Mouse (Mus musculus) T-cell, adult 66 days (primary cell): ENCODE data around the gene Timm17b. TPM values are rescaled to one million over a fixed set of nuclear protein-coding genes. Genes with fewer than 3 reads are reported as not detected.

Experiments used
- total RNA-seq, 2 experiments: library from RNA; stranded (reverse); gene quantifications; 3 replicates in 1 of 2; 4 replicates in 1 of 2; pipeline ENCODE4 v1.2.4; 2023

The Timm17b gene
- 10 to 100 TPM; 38.6 to 42.4 TPM for total RNA-seq

DNA sequence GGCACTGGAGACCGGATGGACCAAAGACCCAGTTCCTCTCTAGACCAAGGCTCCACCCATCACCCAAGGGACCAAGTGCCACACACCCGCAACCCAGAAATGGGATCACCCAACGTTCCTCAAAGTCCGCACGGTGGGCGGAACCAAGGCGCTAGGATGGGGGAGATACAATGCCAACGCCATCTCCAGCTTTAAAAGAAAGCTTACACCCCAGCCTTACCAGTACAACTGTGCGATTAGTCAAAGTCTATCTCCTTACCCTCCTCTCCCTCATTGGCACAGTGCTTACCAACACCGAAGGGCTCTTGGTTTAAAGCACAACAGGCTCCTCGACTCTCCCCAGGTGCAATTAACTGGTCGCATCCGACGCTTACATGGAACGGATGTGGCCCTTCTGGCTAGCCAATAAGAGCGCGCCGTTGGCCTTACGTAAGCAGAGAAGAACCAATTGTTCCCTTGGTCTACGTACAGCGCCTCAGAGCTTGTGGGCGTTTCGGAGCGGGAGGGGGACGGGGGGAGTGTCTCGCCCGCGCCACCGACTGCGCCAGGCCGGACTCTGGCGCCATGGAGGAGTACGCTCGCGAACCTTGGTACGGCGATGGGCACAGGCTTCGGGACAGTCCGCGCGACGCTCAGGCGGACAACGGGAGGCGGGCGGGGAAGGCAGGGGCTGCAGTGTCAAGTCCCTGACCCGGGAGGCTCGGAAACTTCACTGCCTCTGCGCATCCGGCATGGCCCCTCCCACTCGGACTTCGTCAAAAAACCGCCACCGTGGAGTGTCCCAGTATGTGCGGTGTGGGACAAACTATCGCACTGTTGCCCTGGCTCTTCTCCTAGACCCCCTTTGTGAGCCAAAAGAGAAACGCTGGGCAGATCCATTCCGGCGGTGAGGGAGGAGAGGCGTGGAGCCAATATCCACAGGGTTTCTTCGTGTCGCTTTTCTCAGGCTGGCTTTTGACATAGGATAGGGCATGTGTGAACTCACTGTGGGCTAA is at the start of gene Timm17b, which contains the start of gene Pqbp1:
Gene Timm17b, plus strand, starts transcription at position 478 of the 995 bp plus-strand sequence.
Gene Pqbp1, minus strand, starts transcription at position 390 of the 995 bp plus-strand sequence.

GRCm38 (mm10) chrX:7878007-7878419 is 21.1 kb upstream of the Timm17b start, which contains the start of gene Pim2:
Gene Pim2 (plus strand): TSS chrX:7878262.

GRCm38 (mm10) chrX:7883841-7884567 is 15.2 kb upstream of the Timm17b start, which contains the start of gene Slc35a2:
Gene Slc35a2 (plus strand): TSS chrX:7884028.

DNA sequence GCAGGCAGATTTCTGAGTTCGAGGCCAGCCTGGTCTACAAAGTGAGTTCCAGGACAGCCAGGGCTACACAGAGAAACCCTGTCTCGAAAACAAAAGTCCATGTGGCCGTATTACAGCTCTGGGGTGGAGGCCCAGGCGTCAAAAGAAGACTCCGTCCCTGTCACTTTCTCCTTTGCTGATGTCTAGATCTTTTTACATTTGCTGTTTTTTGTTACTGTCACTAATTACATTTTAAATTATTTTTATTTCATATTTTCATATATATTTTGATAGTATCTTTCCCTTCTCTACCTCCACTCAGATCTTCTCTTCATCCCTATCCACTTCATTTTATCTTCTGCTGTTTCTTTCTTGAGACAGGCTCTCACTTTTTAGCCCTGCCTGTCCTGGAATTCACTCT is 8.6 kb downstream of the Timm17b start, which contains the start of gene Gm10491:
Gene Gm10491, minus strand, starts transcription at position 101 of the 400 bp plus-strand sequence.

GRCm38 (mm10) chrX:7909242-7909641 is 10.1 kb downstream of the Timm17b start, which contains the start of gene Gm10490:
Gene Gm10490 (plus strand): TSS chrX:7909542.

DNA sequence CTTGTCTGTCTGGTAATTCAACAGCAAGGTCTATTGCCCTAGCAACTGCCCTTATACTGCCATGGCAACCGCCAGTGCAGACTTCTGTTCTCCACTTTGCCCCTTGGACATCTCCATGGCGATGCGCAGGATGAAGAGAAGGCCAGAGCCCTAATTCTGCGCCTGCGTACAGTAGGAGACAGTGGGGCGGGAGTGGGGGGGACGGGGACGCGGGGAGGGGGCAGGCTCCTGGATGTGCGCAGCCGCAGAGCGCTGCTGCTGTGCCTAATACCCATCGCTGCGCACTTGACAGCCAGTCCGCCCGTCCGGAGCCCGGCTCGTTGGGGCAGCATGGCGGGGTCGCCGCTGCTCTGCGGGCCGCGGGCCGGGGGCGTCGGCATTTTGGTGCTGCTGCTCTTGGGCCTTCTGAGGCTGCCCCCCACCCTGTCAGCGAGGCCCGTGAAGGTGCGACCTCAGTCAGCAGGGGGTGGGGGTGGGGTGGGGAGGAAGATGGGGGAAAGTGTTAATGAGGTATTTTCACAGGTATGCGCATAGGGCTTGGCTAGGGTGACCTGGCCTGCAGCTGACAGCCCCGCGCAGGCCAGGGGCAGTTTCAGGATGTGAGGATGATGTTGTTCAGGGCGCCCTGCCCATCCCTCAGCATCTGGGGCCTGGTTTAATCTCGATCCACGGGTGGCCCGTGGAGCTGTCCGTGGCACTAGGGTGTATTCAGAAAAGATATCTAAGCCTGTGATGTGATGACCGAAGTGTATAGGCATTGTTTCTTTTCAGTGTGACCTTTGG is 20.6 kb downstream of the Timm17b start, which contains the start of gene Pcsk1n:
Gene Pcsk1n, plus strand, starts transcription at position 222 of the 783 bp plus-strand sequence.

DNA sequence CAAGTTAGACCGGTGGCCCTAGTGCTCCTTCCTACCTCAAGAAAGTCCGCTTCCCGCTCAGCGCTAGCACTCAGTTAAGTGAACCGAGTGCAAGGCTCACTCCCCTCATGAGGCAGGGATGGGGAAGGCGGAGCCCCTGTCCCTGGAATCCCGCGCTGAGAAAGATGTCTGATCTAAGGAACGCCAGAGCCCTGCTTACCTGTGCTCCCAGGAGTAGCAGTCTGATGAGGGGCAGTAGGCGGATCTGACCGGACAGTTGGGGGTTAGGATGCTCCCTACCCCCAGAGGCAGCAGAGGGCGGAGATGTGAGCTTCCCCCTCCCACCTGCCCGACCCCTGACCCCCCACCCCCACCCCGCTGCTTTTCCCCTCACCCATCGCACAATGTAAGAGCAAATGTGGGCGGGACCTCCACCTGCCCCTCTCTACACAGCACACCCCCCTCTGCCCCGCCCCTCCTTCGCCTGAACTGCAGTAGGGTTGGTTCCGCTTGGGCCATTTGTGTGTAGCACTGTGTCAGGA is 29.2 kb downstream of the Timm17b start, which contains the start of gene Eras:
Gene Eras, minus strand, starts transcription at position 338 of the 521 bp plus-strand sequence.

DNA sequence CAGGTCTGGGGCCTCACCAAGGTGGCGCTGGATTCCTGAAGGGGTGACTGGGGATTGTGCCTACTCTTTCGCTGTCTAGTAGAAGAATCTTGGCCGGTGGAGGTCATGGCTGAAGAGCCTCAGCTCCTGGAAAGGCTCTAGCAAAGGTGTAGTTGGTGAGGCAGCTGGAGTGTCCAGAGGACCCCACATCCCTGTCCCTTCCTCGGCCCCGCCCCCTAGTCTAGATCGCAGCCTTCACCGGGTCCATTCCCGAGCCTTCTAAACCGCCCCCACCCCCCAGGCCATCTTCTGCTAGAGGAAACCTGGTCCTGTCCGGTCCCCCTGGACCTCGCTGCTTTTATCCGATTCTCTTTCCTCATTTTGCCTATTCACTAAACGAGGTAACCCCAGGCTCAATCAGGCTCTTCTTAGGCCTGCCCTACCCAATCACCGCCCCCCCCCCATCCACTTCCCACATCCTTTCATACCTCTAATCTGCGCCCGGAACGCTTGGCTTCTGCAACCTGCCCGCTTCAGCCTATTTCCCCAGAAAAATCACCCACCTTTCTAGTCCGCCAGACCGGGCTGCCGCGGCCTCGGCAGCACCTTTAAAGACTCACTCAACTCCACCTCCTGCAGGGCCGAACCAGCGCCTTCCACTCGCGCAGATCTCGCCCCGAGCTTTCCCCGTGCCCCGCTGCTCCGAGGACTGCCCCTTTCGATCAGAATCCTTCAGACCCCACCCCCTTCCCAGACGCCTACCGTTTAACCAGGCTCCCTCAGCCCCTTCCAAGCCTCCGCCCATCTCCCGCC is 48.1 kb downstream of the Timm17b start, which contains the start of gene Hdac6:
Gene Hdac6, minus strand, starts transcription at position 782 of the 792 bp plus-strand sequence.

Other genes starting within 250 kb of the Timm17b start
- 10 to 100 TPM; 29.7 to 31.5 TPM for gene Prickle3, start 242.1 kb upstream of the Timm17b start, total RNA-seq
- gene Plp2, start 228.0 kb upstream of the Timm17b start, total RNA-seq = 10 to 100 TPM; 40.6 to 42.5 TPM
- gene Magix, start 218.1 kb upstream of the Timm17b start, total RNA-seq = not detected
- 10 to 100 TPM; 46.6 to 47.9 TPM for gene Gpkow, start 202.2 kb upstream of the Timm17b start, total RNA-seq
- 100 to 1,000 TPM in 1 of 2 experiments, 10 to 100 TPM in 1; 96.7 to 116 TPM for gene Wdr45, start 185.0 kb upstream of the Timm17b start, total RNA-seq
- gene Gm45208, start 177.1 kb upstream of the Timm17b start, total RNA-seq = not detected
- gene Praf2, start 170.9 kb upstream of the Timm17b start, total RNA-seq = 10 to 100 TPM; 18.8 to 20.1 TPM
- not detected for gene Ccdc120, start 148.5 kb upstream of the Timm17b start, total RNA-seq
- gene Tfe3, start 136.8 kb upstream of the Timm17b start, total RNA-seq = 10 to 100 TPM; 20.3 to 30.5 TPM
- 100 to 1,000 TPM; 164 to 170 TPM for gene Gripap1, start 109.6 kb upstream of the Timm17b start, total RNA-seq
- gene Kcnd1, start 77.1 kb upstream of the Timm17b start, total RNA-seq = 1 to 10 TPM; 1.4 to 2.0 TPM
- gene Otud5, start 58.0 kb upstream of the Timm17b start, total RNA-seq = 100 to 1,000 TPM; 176 to 193 TPM
- gene Pim2, start 21.1 kb upstream of the Timm17b start, total RNA-seq = 100 to 1,000 TPM in 1 of 2 experiments, 10 to 100 TPM in 1; 97.4 to 107 TPM
- 10 to 100 TPM; 28.5 to 36.5 TPM for gene Slc35a2, start 15.3 kb upstream of the Timm17b start, total RNA-seq
- gene Pqbp1, start 88 bp upstream of the Timm17b start, total RNA-seq = 10 to 100 TPM; 71.1 to 77.5 TPM
- gene Gm10491, start 8.5 kb downstream of the Timm17b start, total RNA-seq = not detected
- gene Gm10490, start 10.2 kb downstream of the Timm17b start, total RNA-seq = not detected
- not detected for gene Pcsk1n, start 20.5 kb downstream of the Timm17b start, total RNA-seq
- gene Eras, start 29.2 kb downstream of the Timm17b start, total RNA-seq = not detected
- gene Hdac6, start 48.5 kb downstream of the Timm17b start, total RNA-seq = 10 to 100 TPM; 12.3 to 13.2 TPM
- gene Gata1, start 78.7 kb downstream of the Timm17b start, total RNA-seq = 1 to 10 TPM; 3.8 to 6.8 TPM
- under 1 TPM in 1 of 2 experiments, not detected in 1; 0.90 TPM for gene Glod5, start 119.1 kb downstream of the Timm17b start, total RNA-seq
- 10 to 100 TPM; 30.9 to 31.8 TPM for gene Suv39h1, start 175.4 kb downstream of the Timm17b start, total RNA-seq
- 100 to 1,000 TPM; 107 to 119 TPM for gene Was, start 191.1 kb downstream of the Timm17b start, total RNA-seq
- 10 to 100 TPM; 41.5 to 51.4 TPM for gene Wdr13, start 233.5 kb downstream of the Timm17b start, total RNA-seq
- gene Rbm3, start 246.5 kb downstream of the Timm17b start, total RNA-seq = 100 to 1,000 TPM; 416 to 518 TPM